Mouse (Mus musculus): ENCODE results near the gene Mast3. TPM values are rescaled to one million over a fixed set of nuclear protein-coding genes. Genes with fewer than 3 reads are reported as not detected.
A peak's percentile ranks its signal among the peaks of the same experiment; 100 is the strongest.

The Mast3 gene
- polyA plus RNA-seq (2015; fragmentation: Nextera tagmentation; extraction: Ambion mirVana): 4.4 and 7.2 TPM in 2 replicates

GRCm38 (mm10) chr8:70804481-70805206 lies at the start of gene Mast3:
TSS of gene Mast3 (minus strand) at chr8:70805054.
- Histone ChIP-seq H3K27ac (ENCODE audit: low read depth, low read length) (peak within 1 kb of the TSS; percentile 22; the same call in 1 of the 2 replicates), H3K27me3 (replicated peaks; ENCODE audit: control insufficient read depth, insufficient read depth, low read length) (no peaks in the 10 kb centered on the region), H3K4me1 (replicated peaks; ENCODE audit: control insufficient read depth, insufficient read depth, low read length) (0 out of 2 replicates have a peak, but pooled peaks cover 3% of the 10 kb centered on the region), H3K9me3 (ENCODE audit: control insufficient read depth) (no peaks in the 10 kb centered on the region), H3K36me3 (ENCODE audit: control insufficient read depth, insufficient read depth) (no peaks in the 10 kb centered on the region), H3K4me2 (replicated peaks; ENCODE audit: low read depth) (peak within 1 kb of the TSS; percentile 97), H3K9ac (ENCODE audit: low read depth, low read length) (peak within 1 kb of the TSS; percentile 31; the same call in 1 of the 2 replicates), H3K4me3 (ENCODE audit: low read depth, low read length) (peak within 1 kb of the TSS; percentile 54)
- peak; percentile 83 for ATAC-seq
- TF ChIP-seq CTCF (IDR thresholded peaks at IDR 0.05; ENCODE audit: low read depth): no peak
- 1% methylated on average over 45 of the region's 45 CpGs for WGBS

GRCm38 (mm10) chr8:70853863-70854262 lies 49.0 kb upstream of the Mast3 start:
- Histone ChIP-seq H3K9ac (ENCODE audit: low read depth, low read length) (no peak overlapping the region), H3K4me2 (replicated peaks; ENCODE audit: low read depth) (no peak overlapping the region), H3K4me1 (replicated peaks; ENCODE audit: control insufficient read depth, insufficient read depth, low read length) (no peaks in the 10 kb centered on the region; the same call in 1 of the 2 replicates), H3K27ac (ENCODE audit: low read depth, low read length) (no peak overlapping the region), H3K27me3 (replicated peaks; ENCODE audit: control insufficient read depth, insufficient read depth, low read length) (no peaks in the 10 kb centered on the region), H3K36me3 (ENCODE audit: control insufficient read depth, insufficient read depth) (no peaks in the 10 kb centered on the region), H3K4me3 (ENCODE audit: low read depth, low read length) (no peak overlapping the region), H3K9me3 (ENCODE audit: control insufficient read depth) (no peaks in the 10 kb centered on the region)
- no peak for ATAC-seq
- 74% methylated on average over 2 of the region's 2 CpGs for WGBS
- TF ChIP-seq CTCF (IDR thresholded peaks at IDR 0.05; ENCODE audit: low read depth): no peak

GRCm38 (mm10) chr8:70852595-70853231 lies 47.9 kb upstream of the Mast3 start:
- H3K36me3 ChIP-seq (ENCODE audit: control insufficient read depth, insufficient read depth): no peaks in the 10 kb centered on the region
- no peak for ATAC-seq
- 88% methylated on average over 41 of the region's 41 CpGs for WGBS
- H3K4me3 ChIP-seq (ENCODE audit: low read depth, low read length): no peak overlapping the region
- no peaks in the 10 kb centered on the region for H3K27me3 ChIP-seq (replicated peaks; ENCODE audit: control insufficient read depth, insufficient read depth, low read length)
- no peaks in the 10 kb centered on the region; the same call in 1 of the 2 replicates for H3K4me1 ChIP-seq (replicated peaks; ENCODE audit: control insufficient read depth, insufficient read depth, low read length)
- H3K9ac ChIP-seq (ENCODE audit: low read depth, low read length): no peak overlapping the region
- no peak overlapping the region for H3K27ac ChIP-seq (ENCODE audit: low read depth, low read length)
- H3K9me3 ChIP-seq (ENCODE audit: control insufficient read depth): no peaks in the 10 kb centered on the region
- H3K4me2 ChIP-seq (replicated peaks; ENCODE audit: low read depth): no peak overlapping the region
- TF ChIP-seq CTCF (IDR thresholded peaks at IDR 0.05; ENCODE audit: low read depth): no peak

- Histone ChIP-seq H3K4me2 (replicated peaks; ENCODE audit: low read depth) (no peak overlapping the region), H3K9me3 (ENCODE audit: control insufficient read depth) (no peaks in the 10 kb centered on the region), H3K4me3 (ENCODE audit: low read depth, low read length) (no peak overlapping the region), H3K36me3 (ENCODE audit: control insufficient read depth, insufficient read depth) (no peaks in the 10 kb centered on the region), H3K9ac (ENCODE audit: low read depth, low read length) (0 out of 2 replicates have a peak overlapping the region, but pooled peaks have one; percentile 17), H3K27ac (ENCODE audit: low read depth, low read length) (no peak overlapping the region), H3K27me3 (replicated peaks; ENCODE audit: control insufficient read depth, insufficient read depth, low read length) (no peaks in the 10 kb centered on the region), H3K4me1 (replicated peaks; ENCODE audit: control insufficient read depth, insufficient read depth, low read length) (no peaks in the 10 kb centered on the region; the same call in 1 of the 2 replicates)
- no peak for TF ChIP-seq CTCF (IDR thresholded peaks at IDR 0.05; ENCODE audit: low read depth)
- WGBS: 52% methylated on average over 6 of the region's 6 CpGs
- ATAC-seq: no peak
Measured at GRCm38 (mm10) chr8:70851837-70852236, 47.0 kb upstream of the Mast3 start.

- no peaks in the 10 kb centered on the region for H3K36me3 ChIP-seq (ENCODE audit: control insufficient read depth, insufficient read depth)
- no peak overlapping the region for H3K27ac ChIP-seq (ENCODE audit: low read depth, low read length)
- no peaks in the 10 kb centered on the region for H3K27me3 ChIP-seq (replicated peaks; ENCODE audit: control insufficient read depth, insufficient read depth, low read length)
- no peak for TF ChIP-seq CTCF (IDR thresholded peaks at IDR 0.05; ENCODE audit: low read depth)
- H3K4me3 ChIP-seq (ENCODE audit: low read depth, low read length): no peak overlapping the region
- H3K4me2 ChIP-seq (replicated peaks; ENCODE audit: low read depth): no peak overlapping the region
- H3K9me3 ChIP-seq (ENCODE audit: control insufficient read depth): no peaks in the 10 kb centered on the region
- no peak overlapping the region for H3K9ac ChIP-seq (ENCODE audit: low read depth, low read length)
- H3K4me1 ChIP-seq (replicated peaks; ENCODE audit: control insufficient read depth, insufficient read depth, low read length): no peaks in the 10 kb centered on the region
- ATAC-seq: no peak
- WGBS: 85% methylated on average over 4 of the region's 4 CpGs
Measured at GRCm38 (mm10) chr8:70850947-70851346, 46.1 kb upstream of the Mast3 start.

- Histone ChIP-seq H3K4me1 (replicated peaks; ENCODE audit: control insufficient read depth, insufficient read depth, low read length) (no peaks in the 10 kb centered on the region), H3K36me3 (ENCODE audit: control insufficient read depth, insufficient read depth) (no peaks in the 10 kb centered on the region), H3K9me3 (ENCODE audit: control insufficient read depth) (no peaks in the 10 kb centered on the region), H3K27me3 (replicated peaks; ENCODE audit: control insufficient read depth, insufficient read depth, low read length) (no peaks in the 10 kb centered on the region), H3K4me3 (ENCODE audit: low read depth, low read length) (no peak overlapping the region), H3K9ac (ENCODE audit: low read depth, low read length) (no peak overlapping the region), H3K27ac (ENCODE audit: low read depth, low read length) (no peak overlapping the region), H3K4me2 (replicated peaks; ENCODE audit: low read depth) (no peak overlapping the region)
- ATAC-seq: no peak
- WGBS: 68% methylated on average over 7 of the region's 7 CpGs
- TF ChIP-seq CTCF (IDR thresholded peaks at IDR 0.05; ENCODE audit: low read depth): no peak
Measured at GRCm38 (mm10) chr8:70850132-70850845, 45.4 kb upstream of the Mast3 start.
